ENCODE assay signal across 8 mouse cellular contexts in genomic region chr11:120648001-120648476, GRCm38 (mm10). TPM values are rescaled to one million over a fixed set of nuclear protein-coding genes. Genes with fewer than 3 reads are reported as not detected.
DNase-seq lines count a peak whose midpoint lies in the region; ATAC-seq and TF ChIP-seq lines count a peak whose summit lies in the region.

TSS of gene Myadml2 (minus strand) at chr11:120648158.

- H3K27me3 ChIP-seq in forebrain, embryonic 12.5 days: peaks cover 28% of the 10 kb centered on the region
- peaks cover 43% of the 10 kb centered on the region for H3K27me3 ChIP-seq in liver, embryonic 12.5 days (replicated peaks)

- H3K4me2 ChIP-seq in forebrain, embryonic 12.5 days: peak within 1 kb of the TSS; percentile 35
- peak within 1 kb of the TSS; percentile 66 for H3K4me2 ChIP-seq in liver, embryonic 12.5 days

- no peak for TF ChIP-seq CTCF in bone marrow, adult 2 months (IDR thresholded peaks at IDR 0.05; ENCODE audit: control insufficient read depth, insufficient read depth, low read length)

- H3K36me3 ChIP-seq in forebrain, embryonic 12.5 days (replicated peaks): no peaks in the 10 kb centered on the region
- no peaks in the 10 kb centered on the region for H3K36me3 ChIP-seq in liver, embryonic 12.5 days

- DNase-seq in left cerebral cortex, adult 8-10 months (ENCODE audit: low spot score in 2 of 2): no peak
- no peak for DNase-seq in left cerebral cortex, adult 11 months (ENCODE audit: low spot score)
- DNase-seq in heart, postnatal 10 days: peak; percentile 75 to 76
- peak; percentile 65 for DNase-seq in retina, embryonic 14.5 days (ENCODE audit: low spot score)
- DNase-seq in adipocyte (ENCODE audit: low spot score): no peak

- TF ChIP-seq POLR2A in bone marrow, adult 2 months (IDR thresholded peaks at IDR 0.05; ENCODE audit: borderline replicate concordance, control insufficient read depth, low read depth, low read length): no peak

- ATAC-seq in forebrain, embryonic 12.5 days (ENCODE audit: low FRiP score): no peak
- no peak for ATAC-seq in liver, embryonic 12.5 days

- peak within 1 kb of the TSS; percentile 38 for H3K4me3 ChIP-seq in bone marrow, adult 2 months (replicated peaks; ENCODE audit: control insufficient read depth, low read depth, low read length)
- no peak within 1 kb of the TSS for H3K4me3 ChIP-seq in forebrain, embryonic 12.5 days (replicated peaks)
- H3K4me3 ChIP-seq in liver, embryonic 12.5 days: peak within 1 kb of the TSS; percentile 38

- intact Hi-C loops in heart, postnatal 10 days (cut with DNase I): no loop called here

- WGBS in bone marrow, adult 2 months: 8% methylated on average over 13 of the region's 13 CpGs
- WGBS in forebrain, embryonic 12.5 days: 6% methylated on average over 13 of the region's 13 CpGs
- WGBS in liver, embryonic 12.5 days (ENCODE audit: insufficient replicate concordance): 6% methylated on average over 13 of the region's 13 CpGs

- H3K4me1 ChIP-seq in bone marrow, adult 2 months (ENCODE audit: control insufficient read depth, insufficient read depth, low read length): peaks cover under 1% of the 10 kb centered on the region; the same call in 1 of the 2 replicates
- H3K4me1 ChIP-seq in forebrain, embryonic 12.5 days: peaks cover 12% of the 10 kb centered on the region
- peaks cover 22% of the 10 kb centered on the region for H3K4me1 ChIP-seq in liver, embryonic 12.5 days

- H3K9me3 ChIP-seq in forebrain, embryonic 12.5 days: no peaks in the 10 kb centered on the region
- no peaks in the 10 kb centered on the region for H3K9me3 ChIP-seq in liver, embryonic 12.5 days (replicated peaks)

- H3K9ac ChIP-seq in forebrain, embryonic 12.5 days: no peak within 1 kb of the TSS
- peak within 1 kb of the TSS; percentile 48; the same call in 1 of the 2 replicates for H3K9ac ChIP-seq in liver, embryonic 12.5 days

- H3K27ac ChIP-seq in bone marrow, adult 2 months (ENCODE audit: control insufficient read depth, insufficient read depth, low read depth, low read length, poor library complexity): peak within 1 kb of the TSS; percentile 77
- no peak within 1 kb of the TSS for H3K27ac ChIP-seq in forebrain, embryonic 12.5 days
- no peak within 1 kb of the TSS for H3K27ac ChIP-seq in liver, embryonic 12.5 days

RNA-seq across cellular contexts. Expression of gene Myadml2, which starts in this region (rescaled TPM):
- 10 to 100 TPM in 3 of 4 experiments, 1 to 10 TPM in 1; 9.3 to 12.0 (median 10.7) TPM for total RNA-seq in left cerebral cortex, adult 8-10 months (2022)
- polyA plus RNA-seq in bone marrow, adult 2 months (2011; ENCODE audit: insufficient read depth, insufficient read length, low replicate concordance, missing spikeins): 6.7 TPM in 1 of 2 replicates, not detected in the other
- not detected in 2 replicates for polyA plus RNA-seq in forebrain, embryonic 12.5 days (2016; fragmentation: Nextera tagmentation; extraction: Ambion mirVana)
- 10 to 100 TPM; 38.0 to 41.6 TPM for total RNA-seq in heart, postnatal 10 days (2021)
- polyA plus RNA-seq in liver, embryonic 12.5 days (2016; fragmentation: Nextera tagmentation; extraction: Ambion mirVana): 0.23 and 0.47 TPM in 2 replicates

Comparison
In these comparisons a context has a peak if more than half of its experiments do, and no peak if none do; other contexts are left out.
1. DNase-seq: peak in heart, postnatal 10 days (2 of 2) and retina, embryonic 14.5 days (single experiment); none in left cerebral cortex, adult 8-10 months (0 of 2), left cerebral cortex, adult 11 months (single experiment) and adipocyte (single experiment).